In genomic region chr13:94266530-94266929, GRCm38 (mm10) we compare ENCODE assay signal across 30 mouse cellular contexts. TPM values are rescaled to one million over a fixed set of nuclear protein-coding genes. Genes with fewer than 3 reads are reported as not detected.
DNase-seq lines count a peak whose midpoint lies in the region; ATAC-seq and TF ChIP-seq lines count a peak whose summit lies in the region.
"Had no signal": no experiment of that assay in that cellular context is flagged by ENCODE, and none has a peak within 500 bp of the region (broad histone marks: within the 10 kb centered on the region; RNA-seq: fewer than 3 reads in every experiment).

No protein-coding gene starts in this region.

- H3K36me3 ChIP-seq in liver, postnatal 0 days (replicated peaks; ENCODE audit: insufficient read depth, low read length) = no peaks in the 10 kb centered on the region
- H3K36me3 ChIP-seq in liver, embryonic 12.5 days = no peaks in the 10 kb centered on the region; the same call in 1 of the 2 replicates
- H3K36me3 ChIP-seq in hindbrain, embryonic 10.5 days = no peaks in the 10 kb centered on the region
- H3K36me3 ChIP-seq: embryonic facial prominence, embryonic 10.5 days; embryonic facial prominence, embryonic 13.5 days; forebrain, embryonic 12.5 days; forebrain, embryonic 15.5 days; G1E; heart, embryonic 13.5 days had no signal

- no peak for TF ChIP-seq EP300 in liver, postnatal 0 days (IDR thresholded peaks at IDR 0.05; ENCODE audit: low read depth)

- H3K4me1 ChIP-seq in liver, postnatal 0 days (ENCODE audit: insufficient read depth) = peaks cover 22% of the 10 kb centered on the region
- H3K4me1 ChIP-seq in liver, embryonic 12.5 days = peaks cover 82% of the 10 kb centered on the region
- H3K4me1 ChIP-seq in hindbrain, embryonic 10.5 days (replicated peaks) = peaks cover 6% of the 10 kb centered on the region; the same call in 1 of the 2 replicates
- H3K4me1 ChIP-seq: forebrain, embryonic 12.5 days had no signal

- H3K27me3 ChIP-seq in liver, postnatal 0 days (ENCODE audit: insufficient read depth, low read length) = no peaks in the 10 kb centered on the region
- no peaks in the 10 kb centered on the region for H3K27me3 ChIP-seq in liver, embryonic 12.5 days (replicated peaks)
- H3K27me3 ChIP-seq in hindbrain, embryonic 10.5 days (ENCODE audit: insufficient read depth, poor library complexity, severe bottlenecking) = no peaks in the 10 kb centered on the region
- H3K27me3 ChIP-seq: CH12.LX; embryonic facial prominence, embryonic 13.5 days; forebrain, embryonic 12.5 days; forebrain, embryonic 15.5 days; heart, embryonic 13.5 days; Patski had no signal

- 52% methylated on average over 6 of the region's 6 CpGs for WGBS in liver, postnatal 0 days (ENCODE audit: insufficient replicate concordance)
- 37% methylated on average over 6 of the region's 6 CpGs for WGBS in liver, embryonic 12.5 days (ENCODE audit: insufficient replicate concordance)
- WGBS in hindbrain, embryonic 10.5 days = 92% methylated on average over 6 of the region's 6 CpGs

- no peak overlapping the region for H3K4me2 ChIP-seq in liver, postnatal 0 days (ENCODE audit: low read depth, low read length)
- H3K4me2 ChIP-seq in liver, embryonic 12.5 days = 0 out of 2 replicates have a peak overlapping the region, but pooled peaks have one; percentile 19
- H3K4me2 ChIP-seq: embryonic facial prominence, embryonic 13.5 days; forebrain, embryonic 12.5 days; forebrain, embryonic 15.5 days; heart, embryonic 13.5 days; hindbrain, embryonic 14.5 days had no signal

- no peak overlapping the region for H3K27ac ChIP-seq in liver, postnatal 0 days (ENCODE audit: low read depth)
- H3K27ac ChIP-seq in liver, embryonic 12.5 days = peak overlapping the region; percentile 2; the same call in 1 of the 2 replicates
- no peak overlapping the region for H3K27ac ChIP-seq in hindbrain, embryonic 10.5 days
- H3K27ac ChIP-seq: embryonic facial prominence, embryonic 10.5 days; embryonic facial prominence, embryonic 13.5 days; forebrain, embryonic 12.5 days; forebrain, embryonic 15.5 days; heart, adult 2 months; heart, embryonic 10.5 days; heart, embryonic 13.5 days; hindbrain, embryonic 14.5 days; hindbrain, postnatal 0 days had no signal

- DNase-seq in liver = peak; percentile 15
- no peak for DNase-seq in liver, postnatal 0 days
- no peak for DNase-seq in hindbrain, embryonic 10.5 days (ENCODE audit: low spot score)
- DNase-seq in heart, postnatal 4 days = no peak
- DNase-seq in right cerebral cortex, postnatal 25 days = no peak
- DNase-seq: adrenal gland, adult 2 months; adrenal gland, postnatal 14 days; B cell, adult 2 months; cerebellum, adult 11 months; cerebellum, adult 2 months; cerebellum, adult 9-11 months; cerebellum, postnatal 25 days; embryo, embryonic 11 days; gastrocnemius, postnatal 25 days; heart, adult 2 months had no signal

- H3K9ac ChIP-seq in liver, postnatal 0 days (replicated peaks) = no peak overlapping the region
- no peak overlapping the region for H3K9ac ChIP-seq in liver, embryonic 12.5 days
- H3K9ac ChIP-seq: embryonic facial prominence, embryonic 13.5 days; forebrain, embryonic 12.5 days; forebrain, embryonic 15.5 days; heart, embryonic 13.5 days; hindbrain, embryonic 14.5 days had no signal

- no peak overlapping the region for H3K4me3 ChIP-seq in liver, postnatal 0 days (ENCODE audit: low read depth, low read length)
- no peak overlapping the region for H3K4me3 ChIP-seq in liver, embryonic 12.5 days
- H3K4me3 ChIP-seq in hindbrain, embryonic 10.5 days = no peak overlapping the region
- H3K4me3 ChIP-seq: embryonic facial prominence, embryonic 10.5 days; embryonic facial prominence, embryonic 13.5 days; erythroblast, embryonic 14.5 days; forebrain, embryonic 12.5 days; forebrain, embryonic 15.5 days; heart, adult 2 months; heart, embryonic 10.5 days; heart, embryonic 13.5 days had no signal

- TF ChIP-seq CTCF in liver, postnatal 0 days (IDR thresholded peaks at IDR 0.05; ENCODE audit: low read depth) = no peak

- ATAC-seq in liver, postnatal 0 days = no peak
- peak; percentile 39 for ATAC-seq in common myeloid progenitor, adult 5-6 weeks (replicated peaks; ENCODE audit: low read depth, poor library complexity, severe bottlenecking)
- ATAC-seq in liver, embryonic 12.5 days = no peak
- peak; percentile 61 for ATAC-seq in megakaryocyte-erythroid progenitor cell, adult 5-6 weeks (replicated peaks; ENCODE audit: low FRiP score, low TSS enrichment, poor library complexity, severe bottlenecking)
- ATAC-seq: forebrain, embryonic 15.5 days; hindbrain, postnatal 0 days; Patski had no signal

- no peaks in the 10 kb centered on the region for H3K9me3 ChIP-seq in liver, postnatal 0 days (ENCODE audit: low read length)
- H3K9me3 ChIP-seq in liver, embryonic 12.5 days (replicated peaks) = no peaks in the 10 kb centered on the region; the same call in 1 of the 2 replicates
- no peaks in the 10 kb centered on the region for H3K9me3 ChIP-seq in hindbrain, embryonic 10.5 days
- H3K9me3 ChIP-seq: embryonic facial prominence, embryonic 13.5 days; forebrain, embryonic 12.5 days; forebrain, embryonic 15.5 days; G1E; heart, embryonic 10.5 days; heart, embryonic 13.5 days had no signal

RNA-seq across cellular contexts. Expression of gene Scamp1, which starts 19.1 kb away (rescaled TPM):
- 12.0 and 13.8 TPM in 2 replicates for polyA plus RNA-seq in liver, postnatal 0 days (2015; fragmentation: Nextera tagmentation; extraction: Ambion mirVana)
- 8.9 and 12.9 TPM in 2 replicates for total RNA-seq in common myeloid progenitor, adult 5-6 weeks (2017)
- 11.7 TPM in 2 replicates for polyA plus RNA-seq in liver, embryonic 12.5 days (2016; fragmentation: Nextera tagmentation; extraction: Ambion mirVana)
- 9.5 and 12.4 TPM in 2 replicates for total RNA-seq in megakaryocyte-erythroid progenitor cell, adult 5-6 weeks (2014; fragmentation: Nextera tagmentation)
- 12.6 and 24.4 TPM in 2 replicates for total RNA-seq in megakaryocyte-erythroid progenitor cell, adult 5-6 weeks (2017)
- 26.6 and 33.1 TPM in 2 replicates for polyA plus RNA-seq in hindbrain, embryonic 10.5 days (2016; fragmentation: Nextera tagmentation; extraction: Ambion mirVana)
- total RNA-seq in heart, postnatal 4 days (2021) = 10 to 100 TPM; 32.9 to 37.3 TPM
- total RNA-seq: CH12.LX had no signal
- polyA plus RNA-seq: G1E had no signal

Comparison
In these comparisons a context has a peak if more than half of its experiments do, and no peak if none do; other contexts are left out.
1. ATAC-seq: peak in common myeloid progenitor, adult 5-6 weeks (single experiment) and megakaryocyte-erythroid progenitor cell, adult 5-6 weeks (single experiment); none in liver, postnatal 0 days (single experiment) and liver, embryonic 12.5 days (single experiment).